In the genomic region with DNA sequence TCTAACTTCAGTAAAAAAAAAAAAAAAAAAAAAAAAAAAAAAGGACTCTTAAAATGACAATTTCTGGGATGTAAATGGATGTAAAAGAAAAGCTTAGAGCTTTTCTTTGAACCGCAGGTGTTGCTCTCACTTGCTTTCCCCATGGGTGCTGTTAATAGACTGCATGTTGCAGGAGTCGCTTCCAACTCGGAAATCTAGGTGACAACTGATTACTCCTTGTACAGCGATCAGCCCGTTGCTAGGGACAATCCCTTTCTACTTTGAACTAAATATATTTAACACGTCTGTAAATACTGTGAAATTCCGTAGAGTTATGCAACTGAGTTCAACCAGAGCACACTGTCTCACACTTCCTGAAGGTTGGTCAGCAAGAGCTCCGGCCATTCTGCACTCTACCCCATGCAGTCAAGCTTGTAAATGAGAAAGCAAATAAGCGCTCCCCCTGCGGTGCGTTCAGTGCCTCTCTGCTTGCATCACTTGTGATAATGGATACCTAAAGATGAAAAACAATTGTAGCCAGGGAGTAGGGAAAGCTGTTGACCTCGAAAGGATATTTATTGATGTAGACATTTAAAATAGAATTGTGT, we compare ENCODE assay signal across 8 mouse cellular contexts.
DNase-seq lines count a peak whose midpoint lies in the region; ATAC-seq and TF ChIP-seq lines count a peak whose summit lies in the region.

No protein-coding gene starts in this region.

- no peak overlapping the region for H3K9ac ChIP-seq in heart, embryonic 11.5 days (ENCODE audit: low read depth, low read length)
- H3K9ac ChIP-seq in ES-E14 (ENCODE audit: insufficient read depth, low read depth, low read length, poor library complexity, severe bottlenecking) = no peak overlapping the region
- H3K9ac ChIP-seq in forebrain, embryonic 13.5 days = no peak overlapping the region
- no peak overlapping the region for H3K9ac ChIP-seq in liver, postnatal 0 days (replicated peaks)

- H3K27me3 ChIP-seq in heart, embryonic 11.5 days (ENCODE audit: control insufficient read depth, insufficient read depth, low read length) = no peaks in the 10 kb centered on the region
- H3K27me3 ChIP-seq in forebrain, embryonic 13.5 days = no peaks in the 10 kb centered on the region
- H3K27me3 ChIP-seq in liver, postnatal 0 days (ENCODE audit: insufficient read depth, low read length) = no peaks in the 10 kb centered on the region

- no peaks in the 10 kb centered on the region for H3K4me1 ChIP-seq in heart, embryonic 11.5 days (ENCODE audit: control insufficient read depth, insufficient read depth, low read length)
- H3K4me1 ChIP-seq in ES-E14 (ENCODE audit: control insufficient read depth in 2 of 2, insufficient read depth in 2 of 2, low read length in 2 of 2, poor library complexity in 1 of 2) = no peaks in the 10 kb centered on the region
- H3K4me1 ChIP-seq in forebrain, embryonic 13.5 days = no peaks in the 10 kb centered on the region
- H3K4me1 ChIP-seq in liver, postnatal 0 days (ENCODE audit: insufficient read depth) = no peaks in the 10 kb centered on the region

- no peak overlapping the region for H3K27ac ChIP-seq in heart, embryonic 11.5 days (ENCODE audit: low read depth, low read length)
- H3K27ac ChIP-seq in ES-E14 (ENCODE audit: insufficient read depth, low read depth, low read length, poor library complexity, severe bottlenecking) = no peak overlapping the region
- no peak overlapping the region for H3K27ac ChIP-seq in forebrain, embryonic 13.5 days
- H3K27ac ChIP-seq in liver, postnatal 0 days (ENCODE audit: low read depth) = no peak overlapping the region

- TF ChIP-seq EP300 in liver, postnatal 0 days (IDR thresholded peaks at IDR 0.05; ENCODE audit: low read depth) = no peak

- in situ Hi-C loops in ES-E14 (cut with MboI; ENCODE audit: low sequenced_read_pairs in 2 of 2, unreplicated experiment in 2 of 2) = no loop called here

- no peak for DNase-seq in heart, postnatal 4 days
- DNase-seq in ES-E14 (ENCODE audit: low read depth, low spot score) = peak; percentile 3
- DNase-seq in liver, postnatal 0 days = no peak
- no peak for DNase-seq in adrenal gland, adult 18-20 months (ENCODE audit: low spot score in 2 of 2)
- no peak for DNase-seq in gastrocnemius, postnatal 4 days (ENCODE audit: low spot score in 2 of 2)
- no peak for DNase-seq in gastrocnemius, postnatal 14 days

- no peaks in the 10 kb centered on the region for H3K36me3 ChIP-seq in heart, embryonic 11.5 days (ENCODE audit: control insufficient read depth, insufficient read depth, low read length)
- no peaks in the 10 kb centered on the region for H3K36me3 ChIP-seq in ES-E14 (ENCODE audit: control insufficient read depth, insufficient read depth, low read length, poor library complexity, severe bottlenecking)
- H3K36me3 ChIP-seq in forebrain, embryonic 13.5 days (ENCODE audit: poor library complexity, severe bottlenecking) = no peaks in the 10 kb centered on the region
- no peaks in the 10 kb centered on the region for H3K36me3 ChIP-seq in liver, postnatal 0 days (replicated peaks; ENCODE audit: insufficient read depth, low read length)

- ATAC-seq in heart, embryonic 11.5 days (replicated peaks; ENCODE audit: insufficient number of reproducible peaks, low FRiP score, low TSS enrichment) = no peak
- ATAC-seq in forebrain, embryonic 13.5 days = peak; percentile 48; the same call in 1 of the 2 replicates
- peak; percentile 71 for ATAC-seq in liver, postnatal 0 days

- peak overlapping the region; percentile 59 for H3K4me2 ChIP-seq in heart, embryonic 11.5 days
- peak overlapping the region; percentile 48 for H3K4me2 ChIP-seq in forebrain, embryonic 13.5 days
- H3K4me2 ChIP-seq in liver, postnatal 0 days (ENCODE audit: low read depth, low read length) = no peak overlapping the region

- peak overlapping the region; percentile 25; the same call in 1 of the 2 replicates for H3K4me3 ChIP-seq in heart, embryonic 11.5 days (ENCODE audit: low read depth, low read length)
- no peak overlapping the region for H3K4me3 ChIP-seq in ES-E14 (ENCODE audit: insufficient read depth in 1 of 2, low read depth in 1 of 2, low read length in 2 of 2, poor library complexity in 1 of 2, severe bottlenecking in 1 of 2)
- H3K4me3 ChIP-seq in forebrain, embryonic 13.5 days = no peak overlapping the region; the same call in 1 of the 2 replicates
- no peak overlapping the region for H3K4me3 ChIP-seq in liver, postnatal 0 days (ENCODE audit: low read depth, low read length)

- 6% methylated on average over 12 of the region's 12 CpGs for WGBS in heart, embryonic 11.5 days (ENCODE audit: insufficient replicate concordance)
- WGBS in forebrain, embryonic 13.5 days = 6% methylated on average over 12 of the region's 12 CpGs
- 9% methylated on average over 12 of the region's 12 CpGs for WGBS in liver, postnatal 0 days (ENCODE audit: insufficient replicate concordance)

- H3K9me3 ChIP-seq in heart, embryonic 11.5 days (replicated peaks; ENCODE audit: control insufficient read depth, low read length) = no peaks in the 10 kb centered on the region
- no peaks in the 10 kb centered on the region for H3K9me3 ChIP-seq in ES-E14 (ENCODE audit: control insufficient read depth, insufficient read depth, low read depth, low read length)
- no peaks in the 10 kb centered on the region for H3K9me3 ChIP-seq in forebrain, embryonic 13.5 days (replicated peaks)
- H3K9me3 ChIP-seq in liver, postnatal 0 days (ENCODE audit: low read length) = 0 out of 2 replicates have a peak, but pooled peaks cover 3% of the 10 kb centered on the region

- intact Hi-C loops in gastrocnemius, postnatal 14 days (cut with DNase I; ENCODE audit: low total_unique reads) = no loop called here

- TF ChIP-seq CTCF in liver, postnatal 0 days (IDR thresholded peaks at IDR 0.05; ENCODE audit: low read depth) = no peak

TF ChIP-seq in ES-E14, 5 proteins besides CTCF, POLR2A, EP300 and RAD21:
- TF ChIP-seq MAFK (IDR thresholded peaks at IDR 0.05; ENCODE audit: insufficient read depth, low read depth, low read length) (no peak), HCFC1 (IDR thresholded peaks at IDR 0.05; ENCODE audit: borderline replicate concordance, insufficient read depth, low read length) (no peak), ZNF384 (IDR thresholded peaks at IDR 0.05; ENCODE audit: low read depth, low read length) (0 out of 2 replicates have a peak, but pooled peaks have one; percentile 16), CHD2 (IDR thresholded peaks at IDR 0.05; ENCODE audit: low read depth, low read length) (no peak), ZC3H11A (IDR thresholded peaks at IDR 0.05; ENCODE audit: borderline replicate concordance, low read depth, low read length) (no peak)
